Mouse (Mus musculus) left cerebral cortex, adult 9 months (tissue): ENCODE data around the gene Id2.

ENCODE experiments used
- DNase-seq, 2 experiments: peaks; one replicate each; pipeline ENCODE4 v3.0.0; 2022; ENCODE audit warnings: low spot score in 2 of 2

The Id2 gene

GRCm38 (mm10) chr12:25097052-25097209, at the start of gene Id2:
Gene Id2, minus strand, starts transcription at chr12:25097140.
- no peak for DNase-seq

DNA sequence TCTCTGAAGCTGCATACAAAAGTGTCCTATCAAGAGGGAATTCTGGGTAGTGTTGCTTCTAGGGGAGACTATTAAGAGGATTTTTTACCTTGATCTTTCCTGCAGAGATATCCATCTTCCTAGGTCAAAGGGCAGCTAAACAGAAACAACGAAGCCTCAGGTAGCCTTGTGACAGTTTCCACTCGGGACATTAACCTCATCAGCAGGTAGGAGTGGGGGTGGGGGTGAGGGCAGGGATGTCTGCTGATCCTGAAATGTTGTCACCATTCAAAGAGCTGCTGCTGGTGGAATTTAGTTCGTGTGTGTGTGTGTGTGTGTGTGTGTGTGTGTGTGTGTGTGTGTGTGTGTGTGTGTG, 48.4 kb upstream of the Id2 start:
- DNase-seq = no peak

DNA sequence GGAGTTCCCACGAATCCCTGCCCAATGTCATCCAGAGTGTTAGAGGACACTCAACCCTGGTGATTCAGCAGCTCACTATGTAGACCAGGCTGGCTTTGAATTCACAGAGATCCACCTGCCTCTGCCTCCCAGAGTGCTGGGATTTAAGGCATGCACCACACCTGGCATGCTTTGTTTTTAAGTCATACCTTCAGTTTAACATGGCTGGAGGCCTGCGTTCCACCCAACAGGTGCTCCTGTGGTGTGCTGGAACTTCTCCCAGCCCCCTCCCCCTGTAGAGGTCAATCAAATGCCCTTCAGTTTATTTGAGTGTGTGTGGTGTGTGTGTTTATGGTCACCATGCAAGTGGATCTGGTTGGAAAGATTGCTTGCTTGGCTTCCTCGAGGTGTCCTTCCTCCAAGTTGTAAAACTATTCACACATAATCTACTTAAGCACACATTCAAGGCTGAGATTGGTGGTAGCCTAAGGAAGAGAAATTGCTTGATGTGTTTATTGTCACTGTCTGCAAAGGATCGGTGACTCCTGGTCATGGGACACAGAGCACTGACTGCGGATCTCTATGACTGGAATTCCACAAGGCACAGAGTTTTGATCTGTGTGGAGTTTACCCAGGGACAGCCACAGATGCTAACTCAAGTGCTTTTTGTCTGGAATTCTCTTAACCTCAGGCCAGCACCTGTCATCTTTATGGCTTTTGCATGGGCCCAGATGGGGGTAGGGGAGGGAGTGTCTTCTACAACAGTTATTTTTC, 47.8 kb upstream of the Id2 start:
- no peak for DNase-seq

GRCm38 (mm10) chr12:25143492-25143891, 46.6 kb upstream of the Id2 start:
- DNase-seq = no peak

DNA sequence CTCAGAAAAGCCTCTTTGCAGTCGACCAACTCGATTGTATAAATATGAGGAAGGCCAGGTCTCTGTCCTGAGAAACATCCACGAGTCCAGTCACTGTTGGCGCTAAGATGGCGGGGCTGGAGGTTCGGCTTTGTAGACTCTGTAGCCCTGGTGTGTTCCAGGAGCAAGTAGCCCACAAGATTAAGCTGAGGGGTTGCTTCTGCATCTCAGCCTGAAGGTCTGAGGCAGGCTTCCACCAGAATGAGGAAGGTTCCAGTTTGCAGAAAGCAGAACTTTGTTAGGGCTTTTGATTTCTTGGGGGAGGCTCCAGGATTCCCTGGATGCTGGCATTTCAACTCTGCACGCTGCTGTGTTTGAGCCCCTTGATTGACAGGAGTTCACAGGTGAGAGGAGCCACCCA, 45.3 kb upstream of the Id2 start:
- no peak for DNase-seq

GRCm38 (mm10) chr12:25141311-25141710, 44.4 kb upstream of the Id2 start:
- DNase-seq = no peak

GRCm38 (mm10) chr12:25140115-25140514, 43.2 kb upstream of the Id2 start:
- DNase-seq = no peak

- DNase-seq = no peak
These were observed 41.7 kb upstream of the Id2 start for GRCm38 (mm10) chr12:25138616-25139015.

GRCm38 (mm10) chr12:25132046-25132445, 35.1 kb upstream of the Id2 start:
- DNase-seq = no peak

DNA sequence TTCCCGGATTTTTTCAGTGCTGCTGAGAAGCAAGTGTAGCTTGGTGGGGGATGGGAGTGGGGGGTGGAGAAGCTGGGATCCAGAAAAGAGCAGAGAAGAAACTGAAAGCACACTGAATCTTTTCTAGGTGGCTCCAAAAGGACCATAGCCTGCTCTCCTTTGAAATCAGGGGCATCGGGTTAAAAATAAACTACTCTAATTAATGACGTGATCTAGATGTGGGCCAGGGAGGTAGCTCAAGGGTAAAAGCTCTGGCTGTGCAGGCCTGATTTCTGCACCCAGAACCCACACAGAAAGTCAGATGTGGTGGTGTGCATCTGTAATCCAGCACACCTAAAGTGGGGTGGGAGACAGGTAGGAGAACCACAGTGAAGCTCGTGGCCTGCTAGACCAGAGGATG, 30.7 kb upstream of the Id2 start:
- no peak for DNase-seq

- no peak for DNase-seq
These were observed 29.3 kb upstream of the Id2 start for GRCm38 (mm10) chr12:25126228-25126627.

GRCm38 (mm10) chr12:25125239-25125776, 28.4 kb upstream of the Id2 start:
- no peak for DNase-seq

GRCm38 (mm10) chr12:25124431-25125238, 27.7 kb upstream of the Id2 start:
- DNase-seq = no peak

GRCm38 (mm10) chr12:25120753-25121152, 23.8 kb upstream of the Id2 start:
- no peak for DNase-seq

GRCm38 (mm10) chr12:25119278-25119677, 22.3 kb upstream of the Id2 start:
- DNase-seq = no peak

DNA sequence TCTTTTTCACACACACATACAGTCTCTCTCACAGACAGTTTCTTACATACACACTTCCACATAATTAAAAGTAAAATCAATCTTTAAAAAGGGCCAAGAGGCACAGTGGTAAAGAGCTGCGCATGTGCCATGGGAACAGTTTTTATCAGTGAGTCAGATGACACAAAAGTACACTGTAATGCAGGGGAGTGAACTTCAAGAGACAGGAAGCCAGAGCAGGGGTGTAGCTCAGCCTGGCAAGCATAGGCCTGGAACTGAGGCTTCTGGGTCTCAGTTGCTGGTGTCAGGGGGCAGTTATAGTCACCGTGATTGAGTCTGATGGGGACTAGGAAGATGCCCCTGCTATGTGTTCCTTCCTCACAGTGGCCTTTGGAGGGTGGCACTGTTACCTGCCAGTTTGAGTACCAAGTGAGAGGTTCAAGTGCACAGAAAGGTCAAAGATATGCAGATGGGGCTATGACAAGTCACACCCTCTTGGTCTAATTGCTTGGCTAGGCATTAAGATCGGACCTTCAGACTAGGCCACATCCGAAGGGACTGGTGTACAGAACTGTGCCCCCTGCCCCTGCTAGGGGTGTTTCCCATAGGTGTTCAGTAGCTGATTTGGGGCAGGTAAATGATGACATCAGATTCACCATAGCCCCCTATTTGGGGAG, 21.0 kb upstream of the Id2 start:
- DNase-seq = no peak

DNA sequence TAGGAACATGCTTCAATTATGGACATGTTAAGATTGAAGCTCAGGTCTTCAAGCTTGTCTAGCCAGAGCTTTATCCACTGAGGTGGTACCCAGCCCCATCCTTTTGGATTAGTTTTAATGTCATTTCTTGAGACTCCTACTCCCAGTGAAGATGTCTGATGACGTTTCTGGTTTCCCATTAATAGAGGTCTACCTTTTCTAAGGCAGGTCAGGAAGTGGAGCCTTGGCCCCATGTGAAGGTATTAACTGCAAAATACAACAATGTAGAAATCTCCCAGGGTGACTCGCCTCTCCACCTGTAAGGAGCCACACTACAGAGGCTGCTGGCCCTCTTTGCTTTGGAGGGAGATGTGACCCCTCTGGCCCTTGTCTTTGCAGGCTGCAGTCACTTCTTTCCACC, 19.2 kb upstream of the Id2 start:
- DNase-seq = no peak

GRCm38 (mm10) chr12:25114426-25114825, 17.5 kb upstream of the Id2 start:
- no peak for DNase-seq

- DNase-seq = no peak
These were observed 16.4 kb upstream of the Id2 start for GRCm38 (mm10) chr12:25113357-25113756.

DNA sequence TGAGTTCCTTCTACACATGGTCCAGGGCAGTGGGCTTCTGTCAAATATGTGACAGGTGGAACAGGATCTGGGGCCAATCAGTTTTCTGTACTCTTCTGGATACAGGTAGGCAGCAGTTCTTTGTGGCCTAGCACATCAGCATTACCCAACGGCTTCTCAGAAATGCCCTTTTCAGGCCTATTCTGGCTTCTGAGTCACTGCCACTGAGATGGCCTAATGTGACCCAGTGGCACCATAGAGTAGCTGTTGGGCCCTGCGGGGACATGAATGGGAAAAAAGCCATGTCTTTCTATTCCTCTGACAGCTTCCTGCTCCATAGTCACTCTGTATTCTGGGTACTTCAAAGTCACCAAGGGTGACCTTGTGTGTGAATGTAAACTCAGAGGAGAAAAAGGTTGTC, 15.9 kb upstream of the Id2 start:
- no peak for DNase-seq

DNA sequence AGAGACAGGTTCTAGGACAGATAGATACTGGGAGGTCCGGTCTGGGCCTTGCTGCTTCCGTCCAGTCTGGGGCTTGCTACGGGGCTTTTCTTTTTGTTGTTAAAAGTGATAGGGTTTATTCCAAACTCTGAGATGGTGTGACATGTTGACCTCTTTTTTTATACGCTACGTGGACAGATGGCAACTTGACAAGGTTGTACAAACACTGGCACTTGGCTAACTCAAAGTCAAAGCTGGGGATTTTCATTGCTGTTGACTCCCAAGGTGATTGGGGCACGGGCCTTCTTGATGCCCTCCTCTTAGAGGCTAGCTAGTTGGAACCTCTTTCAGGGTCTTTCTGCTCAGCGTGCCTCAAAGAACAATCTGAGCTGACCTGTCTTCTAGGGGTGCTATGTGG, 13.7 kb upstream of the Id2 start:
- no peak for DNase-seq

GRCm38 (mm10) chr12:25109971-25110681, 13.2 kb upstream of the Id2 start:
- no peak for DNase-seq
